Mouse (Mus musculus): ENCODE data around the gene Arnt2. TPM values are rescaled to one million over a fixed set of nuclear protein-coding genes. Genes with fewer than 3 reads are reported as not detected.

The Arnt2 gene
- total and polyA plus RNA-seq, 3 experiments, result 0.05 TPM; not detected in 2

DNA sequence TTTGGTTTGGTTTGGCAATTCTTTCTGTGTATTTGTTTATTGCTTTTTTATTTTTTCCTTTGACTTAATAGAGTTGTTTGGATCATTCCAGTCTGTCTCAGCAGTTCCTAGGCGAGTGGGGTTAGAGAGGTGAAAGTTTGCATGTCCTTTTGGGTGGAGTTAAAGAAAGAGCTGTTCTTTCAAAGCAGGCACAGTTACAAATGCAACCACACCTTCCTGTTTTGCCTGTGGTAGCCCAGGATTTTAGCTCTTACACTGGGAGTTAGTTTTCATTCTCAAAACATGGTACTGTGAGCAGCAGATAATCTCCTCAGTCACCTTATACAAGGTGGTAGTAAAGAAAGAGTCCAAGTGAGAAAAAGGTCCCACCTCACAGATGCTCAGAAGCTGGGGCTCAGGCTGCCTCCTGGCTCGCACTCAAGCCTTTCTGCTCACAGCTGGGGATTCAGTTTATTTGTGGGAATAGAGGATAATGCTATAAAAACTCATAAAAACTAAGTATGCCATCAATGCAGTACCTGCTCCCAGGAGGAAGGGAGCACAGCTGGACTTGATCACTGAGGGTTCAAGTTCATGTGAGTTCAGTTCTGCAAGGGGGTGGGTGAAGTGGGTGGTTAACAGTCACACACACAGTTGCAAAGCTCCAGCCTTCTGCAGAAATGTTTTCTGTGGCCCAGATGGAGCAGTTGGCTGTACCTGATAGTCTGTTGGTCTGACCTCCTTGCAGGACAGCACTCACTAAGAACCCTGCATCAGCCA is 84.2 kb downstream of the Arnt2 start:
- H3K27me3 ChIP-seq (ENCODE audit: insufficient read depth, low read length), result no peaks in the 10 kb centered on the region
- DNase-seq (ENCODE audit: low spot score) (no peak), ATAC-seq (ENCODE audit: extremely low read depth, insufficient number of reproducible peaks, low FRiP score, poor library complexity, severe bottlenecking) (no peak)
- no peak overlapping the region for H3K4me3 ChIP-seq (ENCODE audit: low read depth, low read length)
- no peaks in the 10 kb centered on the region for H3K9me3 ChIP-seq (replicated peaks)
- H3K4me1 ChIP-seq (ENCODE audit: insufficient read depth, low read depth, low read length), result no peaks in the 10 kb centered on the region
- no peak for TF ChIP-seq GATA1 (IDR thresholded peaks at IDR 0.05; ENCODE audit: borderline replicate concordance, low read length)
- no peak for TF ChIP-seq POLR2AphosphoS5 (IDR thresholded peaks at IDR 0.05; ENCODE audit: insufficient replicate concordance, low read depth, low read length)
- TF ChIP-seq GATA2 (IDR thresholded peaks at IDR 0.05; ENCODE audit: borderline replicate concordance, low read depth, low read length), result no peak
- TF ChIP-seq CTCF (IDR thresholded peaks at IDR 0.05; ENCODE audit: low read depth, low read length), result no peak
- no peak for TF ChIP-seq TAL1 (conservative IDR thresholded peaks at IDR 0.05; ENCODE audit: low read depth, low read length)
- H3K36me3 ChIP-seq (replicated peaks), result no peaks in the 10 kb centered on the region

DNA sequence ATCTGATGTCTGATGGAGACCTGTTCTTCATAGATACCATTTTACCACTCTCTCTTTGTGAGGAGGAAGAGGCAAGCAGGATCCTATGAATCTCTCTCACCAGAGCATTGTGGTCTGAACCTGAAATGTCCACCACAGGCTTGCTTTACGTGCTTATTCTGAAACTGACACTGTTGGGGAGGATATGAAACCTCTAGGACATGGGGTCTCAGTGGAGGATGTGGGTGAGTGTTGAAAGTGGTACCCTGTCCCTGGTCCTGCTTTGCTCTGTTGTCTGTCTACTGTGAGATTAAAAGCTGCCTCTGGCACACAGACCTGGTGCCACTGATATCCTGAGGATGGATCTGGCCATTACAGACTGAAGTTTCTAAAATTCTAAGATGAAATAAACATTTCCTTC is 88.4 kb downstream of the Arnt2 start:
- H3K4me1 ChIP-seq (ENCODE audit: insufficient read depth, low read depth, low read length), result no peaks in the 10 kb centered on the region
- H3K9me3 ChIP-seq (replicated peaks), result no peaks in the 10 kb centered on the region
- no peak for DNase-seq (ENCODE audit: low spot score)
- TF ChIP-seq CTCF (IDR thresholded peaks at IDR 0.05; ENCODE audit: low read depth, low read length) (no peak), TAL1 (conservative IDR thresholded peaks at IDR 0.05; ENCODE audit: low read depth, low read length) (no peak), GATA2 (IDR thresholded peaks at IDR 0.05; ENCODE audit: borderline replicate concordance, low read depth, low read length) (no peak)
- ATAC-seq (ENCODE audit: extremely low read depth, insufficient number of reproducible peaks, low FRiP score, poor library complexity, severe bottlenecking), result no peak
- H3K36me3 ChIP-seq (replicated peaks), result no peaks in the 10 kb centered on the region
- no peak overlapping the region for H3K4me3 ChIP-seq (ENCODE audit: low read depth, low read length)
- H3K27me3 ChIP-seq (ENCODE audit: insufficient read depth, low read length), result no peaks in the 10 kb centered on the region

DNA sequence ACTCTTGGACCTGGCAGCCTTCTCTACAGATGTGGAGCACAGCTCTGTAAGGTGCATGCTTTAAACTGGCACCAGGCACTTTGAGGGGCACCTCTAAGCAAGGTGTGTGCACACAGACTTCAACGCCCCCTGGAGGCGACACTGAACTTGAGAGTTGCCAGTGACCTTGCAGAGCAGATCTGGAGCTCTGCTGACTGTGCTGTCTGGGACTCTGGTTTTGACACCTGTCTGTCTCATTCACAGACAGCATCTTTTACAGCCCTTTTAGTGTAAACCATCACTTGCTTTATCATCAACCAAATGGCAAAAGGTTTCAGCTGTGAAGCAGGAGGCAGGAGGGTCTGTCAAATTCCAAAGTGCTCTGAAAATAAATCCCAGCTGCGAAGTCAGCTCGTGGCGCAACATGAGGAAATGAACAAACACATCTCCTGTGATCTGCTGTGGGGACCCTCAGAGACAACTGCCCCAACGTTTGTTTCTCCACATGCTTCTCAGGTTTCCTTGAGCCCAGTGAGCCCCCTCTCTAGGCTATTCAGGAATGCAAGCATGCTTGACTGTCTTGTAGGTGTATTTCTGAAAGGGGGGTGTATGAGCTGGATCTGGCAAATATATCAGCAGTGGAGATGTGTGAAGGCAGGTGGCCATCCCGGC is 94.5 kb downstream of the Arnt2 start:
- ATAC-seq (ENCODE audit: extremely low read depth, insufficient number of reproducible peaks, low FRiP score, poor library complexity, severe bottlenecking) (no peak), DNase-seq (ENCODE audit: low spot score) (no peak)
- TF ChIP-seq TAL1 (conservative IDR thresholded peaks at IDR 0.05; ENCODE audit: low read depth, low read length), result no peak
- TF ChIP-seq GATA2 (IDR thresholded peaks at IDR 0.05; ENCODE audit: borderline replicate concordance, low read depth, low read length), result no peak
- no peak for TF ChIP-seq POLR2AphosphoS5 (IDR thresholded peaks at IDR 0.05; ENCODE audit: insufficient replicate concordance, low read depth, low read length)
- TF ChIP-seq CTCF (IDR thresholded peaks at IDR 0.05; ENCODE audit: low read depth, low read length), result no peak
- TF ChIP-seq GATA1 (IDR thresholded peaks at IDR 0.05; ENCODE audit: borderline replicate concordance, low read length), result no peak
- no peak overlapping the region for H3K4me3 ChIP-seq (ENCODE audit: low read depth, low read length)
- no peaks in the 10 kb centered on the region for H3K4me1 ChIP-seq (ENCODE audit: insufficient read depth, low read depth, low read length)
- H3K9me3 ChIP-seq (replicated peaks), result no peaks in the 10 kb centered on the region
- 0 out of 2 replicates have a peak, but pooled peaks cover 4% of the 10 kb centered on the region for H3K27me3 ChIP-seq (ENCODE audit: insufficient read depth, low read length)
- H3K36me3 ChIP-seq (replicated peaks), result no peaks in the 10 kb centered on the region

DNA sequence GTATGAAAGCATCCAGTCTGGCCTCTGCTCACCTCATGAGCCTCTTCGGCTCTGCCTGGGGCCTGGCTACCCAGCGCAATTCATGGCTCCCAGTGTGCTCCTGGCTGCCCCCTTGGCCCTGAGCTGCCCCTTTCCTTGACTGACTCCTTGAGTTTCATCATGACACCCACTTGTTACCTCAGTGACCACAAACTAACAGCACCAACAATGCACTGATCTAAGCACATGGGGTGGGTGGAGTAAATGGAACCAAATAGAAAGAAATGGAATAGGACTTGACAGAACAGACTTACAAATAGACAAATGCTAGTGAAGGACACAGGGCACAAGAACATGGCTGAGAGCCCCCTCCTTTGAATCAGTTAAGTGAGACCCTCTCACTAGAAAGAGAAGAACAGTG is 95.2 kb downstream of the Arnt2 start:
- H3K4me1 ChIP-seq (ENCODE audit: insufficient read depth, low read depth, low read length), result no peaks in the 10 kb centered on the region
- H3K9me3 ChIP-seq (replicated peaks), result no peaks in the 10 kb centered on the region
- no peak for TF ChIP-seq GATA1 (IDR thresholded peaks at IDR 0.05; ENCODE audit: borderline replicate concordance, low read length)
- no peak for TF ChIP-seq GATA2 (IDR thresholded peaks at IDR 0.05; ENCODE audit: borderline replicate concordance, low read depth, low read length)
- TF ChIP-seq CTCF (IDR thresholded peaks at IDR 0.05; ENCODE audit: low read depth, low read length), result no peak
- TF ChIP-seq POLR2AphosphoS5 (IDR thresholded peaks at IDR 0.05; ENCODE audit: insufficient replicate concordance, low read depth, low read length), result no peak
- TF ChIP-seq TAL1 (conservative IDR thresholded peaks at IDR 0.05; ENCODE audit: low read depth, low read length), result no peak

DNA sequence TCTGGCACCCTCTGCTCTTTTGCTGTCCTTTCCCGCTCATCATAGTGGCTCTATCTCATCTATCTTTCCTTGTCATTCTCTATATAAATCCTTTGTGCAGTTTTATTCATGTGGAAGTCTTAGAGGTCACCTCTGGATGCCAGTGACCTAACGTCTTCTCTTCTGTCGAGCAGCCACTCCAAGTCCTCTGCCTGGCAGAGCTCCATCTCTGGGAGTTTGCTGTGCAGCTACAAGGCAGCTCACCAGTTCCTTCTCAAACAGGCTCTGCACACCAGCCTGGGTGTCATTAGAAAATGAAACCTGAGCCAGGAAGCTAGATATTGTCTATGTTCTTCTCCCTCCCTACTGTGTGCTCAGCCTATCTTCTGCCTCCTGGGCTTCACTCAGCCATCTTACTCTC is 98.4 kb downstream of the Arnt2 start:
- Histone ChIP-seq H3K9me3 (replicated peaks) (no peaks in the 10 kb centered on the region), H3K4me1 (ENCODE audit: insufficient read depth, low read depth, low read length) (no peaks in the 10 kb centered on the region), H3K4me3 (ENCODE audit: low read depth, low read length) (no peak overlapping the region), H3K36me3 (replicated peaks) (no peaks in the 10 kb centered on the region), H3K27me3 (ENCODE audit: insufficient read depth, low read length) (0 out of 2 replicates have a peak, but pooled peaks cover 7% of the 10 kb centered on the region)
- TF ChIP-seq GATA2 (IDR thresholded peaks at IDR 0.05; ENCODE audit: borderline replicate concordance, low read depth, low read length) (no peak), CTCF (IDR thresholded peaks at IDR 0.05; ENCODE audit: low read depth, low read length) (no peak), TAL1 (conservative IDR thresholded peaks at IDR 0.05; ENCODE audit: low read depth, low read length) (no peak), GATA1 (IDR thresholded peaks at IDR 0.05; ENCODE audit: borderline replicate concordance, low read length) (no peak), POLR2AphosphoS5 (IDR thresholded peaks at IDR 0.05; ENCODE audit: insufficient replicate concordance, low read depth, low read length) (no peak)
- ATAC-seq (ENCODE audit: extremely low read depth, insufficient number of reproducible peaks, low FRiP score, poor library complexity, severe bottlenecking) (no peak), DNase-seq (ENCODE audit: low spot score) (no peak)

More for the DNA sequence above, 95.2 kb downstream of the Arnt2 start:
- Histone ChIP-seq H3K36me3 (replicated peaks) (no peaks in the 10 kb centered on the region), H3K27me3 (ENCODE audit: insufficient read depth, low read length) (0 out of 2 replicates have a peak, but pooled peaks cover 4% of the 10 kb centered on the region), H3K4me3 (ENCODE audit: low read depth, low read length) (no peak overlapping the region)
- DNase-seq (ENCODE audit: low spot score), result no peak
- ATAC-seq (ENCODE audit: extremely low read depth, insufficient number of reproducible peaks, low FRiP score, poor library complexity, severe bottlenecking), result no peak

DNA sequence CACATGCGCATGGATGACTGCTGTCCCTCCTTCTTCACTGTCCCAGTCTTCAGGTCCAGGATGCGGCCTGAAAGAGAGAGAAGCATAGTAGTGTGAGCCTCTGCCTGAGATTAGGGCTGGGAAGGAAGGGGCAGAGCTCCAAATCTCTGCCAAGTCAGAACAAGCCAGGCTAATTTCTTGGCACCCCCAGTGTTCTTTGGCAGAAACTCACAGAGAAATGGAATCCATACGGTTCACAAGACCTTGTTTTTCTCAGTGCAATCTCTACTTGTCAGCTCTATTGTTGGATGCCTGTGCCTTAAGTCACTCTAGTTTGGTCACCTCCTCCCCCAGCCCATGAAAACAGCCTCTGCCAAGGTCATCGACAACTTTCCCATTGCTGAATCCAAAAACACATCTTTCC is 99.1 kb downstream of the Arnt2 start:
- DNase-seq (ENCODE audit: low spot score), result no peak
- H3K36me3 ChIP-seq (replicated peaks), result no peaks in the 10 kb centered on the region
- H3K27me3 ChIP-seq (ENCODE audit: insufficient read depth, low read length), result 0 out of 2 replicates have a peak, but pooled peaks cover 7% of the 10 kb centered on the region
- ATAC-seq (ENCODE audit: extremely low read depth, insufficient number of reproducible peaks, low FRiP score, poor library complexity, severe bottlenecking), result no peak
- TF ChIP-seq GATA1 (IDR thresholded peaks at IDR 0.05; ENCODE audit: borderline replicate concordance, low read length) (no peak), POLR2AphosphoS5 (IDR thresholded peaks at IDR 0.05; ENCODE audit: insufficient replicate concordance, low read depth, low read length) (no peak), GATA2 (IDR thresholded peaks at IDR 0.05; ENCODE audit: borderline replicate concordance, low read depth, low read length) (no peak), CTCF (IDR thresholded peaks at IDR 0.05; ENCODE audit: low read depth, low read length) (no peak), TAL1 (conservative IDR thresholded peaks at IDR 0.05; ENCODE audit: low read depth, low read length) (no peak)
- no peak overlapping the region for H3K4me3 ChIP-seq (ENCODE audit: low read depth, low read length)
- H3K9me3 ChIP-seq (replicated peaks), result no peaks in the 10 kb centered on the region
- H3K4me1 ChIP-seq (ENCODE audit: insufficient read depth, low read depth, low read length), result no peaks in the 10 kb centered on the region

Data from G1E (cell line).